Mouse (Mus musculus) spleen, postnatal 4 days (tissue): ENCODE results near the gene Tmem91.

Experiments
- DNase-seq, 2 experiments: peaks; one replicate each; pipeline ENCODE4 v3.0.0; 2022; ENCODE audit warnings: low spot score in 2 of 2

Gene Tmem91

GRCm38 (mm10) chr7:25626509-25627430 is 48.2 kb downstream of the Tmem91 start, which contains the start of gene B3gnt8:
Gene B3gnt8 (plus strand): TSS chr7:25626654.
- DNase-seq: no peak

GRCm38 (mm10) chr7:25625594-25626250 is 49.2 kb downstream of the Tmem91 start:
- peak; percentile 60 to 80 for DNase-seq

- no peak for DNase-seq
Observed at GRCm38 (mm10) chr7:25624851-25625250, 50.1 kb downstream of the Tmem91 start.

GRCm38 (mm10) chr7:25623857-25624370 is 51.1 kb downstream of the Tmem91 start:
- DNase-seq: no peak

- no peak for DNase-seq
Observed at GRCm38 (mm10) chr7:25620751-25621150, 54.2 kb downstream of the Tmem91 start.

GRCm38 (mm10) chr7:25620101-25620500 is 54.9 kb downstream of the Tmem91 start:
- peak in 1 of 2 experiments; percentile 52 for DNase-seq

- peak in 1 of 2 experiments; percentile 50 for DNase-seq
Observed at GRCm38 (mm10) chr7:25619722-25619991, 55.3 kb downstream of the Tmem91 start.
